Mouse (Mus musculus) liver, adult 2 months (tissue): ENCODE data around the gene Sema3a.

Source experiments
- CTCF ChIP-seq: fragments of 200-500 bp; IDR thresholded peaks from 2 replicates; pipeline ENCODE4 v1.5.1; 2011; ENCODE audit warnings: low read depth, low read length, control low read depth
- POLR2A ChIP-seq: fragments of 200-500 bp; IDR thresholded peaks from 2 replicates; pipeline ENCODE4 v1.6.1; 2011; ENCODE audit warnings: low read length, control low read depth; ENCODE audit not compliant: insufficient read depth; ENCODE audit errors: extremely low read depth

DNA sequence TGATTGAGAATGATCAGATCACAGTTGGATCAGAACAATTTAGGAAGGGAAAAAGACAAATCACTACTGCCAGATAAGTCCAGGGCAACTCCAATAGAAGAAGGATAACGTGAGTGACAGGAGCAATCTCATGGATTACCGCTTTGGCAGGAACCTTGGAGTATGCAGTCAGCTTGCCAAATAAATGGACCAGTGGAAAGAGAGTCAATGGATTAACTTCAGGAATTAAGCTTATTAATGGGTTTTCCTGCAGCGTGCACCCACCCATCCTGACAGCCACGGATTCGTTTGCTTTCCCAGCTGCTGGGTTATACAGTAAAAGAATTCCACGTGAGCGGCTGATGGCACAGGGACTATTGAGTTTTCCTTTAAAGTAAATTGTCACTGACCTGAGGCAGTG is 343.6 kb downstream of the Sema3a start:
- TF ChIP-seq CTCF (no peak), POLR2A (no peak)
